Mouse (Mus musculus) liver, embryonic 13.5 days (tissue): Measurements from ENCODE around the gene Sema4c. TPM values are rescaled to one million over a fixed set of nuclear protein-coding genes. Genes with fewer than 3 reads are reported as not detected.

Source experiments
- ATAC-seq: fragments of 200-750 bp; cut with Nextera tagmentation; 2 replicates; pipeline ENCODE4 v1.8.0; 2017; ENCODE audit warnings: low read depth, mild to moderate bottlenecking, moderate number of reproducible peaks, moderate library complexity
- DNase-seq: peaks from one replicate; pipeline ENCODE4 v3.0.0; 2022
- H3K27ac ChIP-seq: fragments of 300-500 bp; sonication (generic); 2 replicates; pipeline ENCODE4 v1.5.1; 2015; ENCODE audit warnings: moderate library complexity, mild to moderate bottlenecking, inconsistent platforms
- H3K27me3 ChIP-seq: fragments of 300-500 bp; sonication (generic); 2 replicates; pipeline ENCODE4 v1.6.1; 2015; ENCODE audit warnings: mild to moderate bottlenecking, inconsistent platforms
- H3K36me3 ChIP-seq: fragments of 300-500 bp; sonication (generic); 2 replicates; pipeline ENCODE4 v1.6.1; 2015; ENCODE audit warnings: mild to moderate bottlenecking, inconsistent platforms
- H3K4me1 ChIP-seq: fragments of 300-500 bp; sonication (generic); replicated peaks from 2 replicates; pipeline ENCODE4 v1.6.1; 2015; ENCODE audit warnings: inconsistent platforms
- H3K4me2 ChIP-seq: fragments of 300-500 bp; sonication (generic); 2 replicates; pipeline ENCODE4 v1.6.1; 2015; ENCODE audit warnings: inconsistent platforms, mild to moderate bottlenecking, moderate library complexity
- H3K4me3 ChIP-seq: fragments of 300-500 bp; sonication (generic); replicated peaks from 2 replicates; pipeline ENCODE4 v1.5.1; 2015; ENCODE audit warnings: mild to moderate bottlenecking, inconsistent platforms
- H3K9ac ChIP-seq: fragments of 300-500 bp; sonication (generic); 2 replicates; pipeline ENCODE4 v1.6.1; 2015; ENCODE audit warnings: mild to moderate bottlenecking, inconsistent platforms
- H3K9me3 ChIP-seq: fragments of 300-500 bp; sonication (generic); replicated peaks from 2 replicates; pipeline ENCODE4 v1.6.1; 2016; ENCODE audit warnings: inconsistent platforms
- WGBS: fragments of 180-500 bp; shearing (Covaris S2); methylation state at CpG from one replicate; pipeline ENCODE4 v1.1.7; 2015; ENCODE audit not compliant: insufficient replicate concordance; 5-methylcytosine and 5-hydroxymethylcytosine counted together
- polyA plus RNA-seq: library from polyadenylated mRNA; unstranded; fragments of >200 nt; fragmentation: Nextera tagmentation; extraction: Ambion mirVana; gene quantifications from 2 replicates; pipeline ENCODE4 v1.2.1, GENCODE M21; 2015

Sema4c gene
- polyA plus RNA-seq, 1 experiment from 2014 or later, result 1.8 TPM

DNA sequence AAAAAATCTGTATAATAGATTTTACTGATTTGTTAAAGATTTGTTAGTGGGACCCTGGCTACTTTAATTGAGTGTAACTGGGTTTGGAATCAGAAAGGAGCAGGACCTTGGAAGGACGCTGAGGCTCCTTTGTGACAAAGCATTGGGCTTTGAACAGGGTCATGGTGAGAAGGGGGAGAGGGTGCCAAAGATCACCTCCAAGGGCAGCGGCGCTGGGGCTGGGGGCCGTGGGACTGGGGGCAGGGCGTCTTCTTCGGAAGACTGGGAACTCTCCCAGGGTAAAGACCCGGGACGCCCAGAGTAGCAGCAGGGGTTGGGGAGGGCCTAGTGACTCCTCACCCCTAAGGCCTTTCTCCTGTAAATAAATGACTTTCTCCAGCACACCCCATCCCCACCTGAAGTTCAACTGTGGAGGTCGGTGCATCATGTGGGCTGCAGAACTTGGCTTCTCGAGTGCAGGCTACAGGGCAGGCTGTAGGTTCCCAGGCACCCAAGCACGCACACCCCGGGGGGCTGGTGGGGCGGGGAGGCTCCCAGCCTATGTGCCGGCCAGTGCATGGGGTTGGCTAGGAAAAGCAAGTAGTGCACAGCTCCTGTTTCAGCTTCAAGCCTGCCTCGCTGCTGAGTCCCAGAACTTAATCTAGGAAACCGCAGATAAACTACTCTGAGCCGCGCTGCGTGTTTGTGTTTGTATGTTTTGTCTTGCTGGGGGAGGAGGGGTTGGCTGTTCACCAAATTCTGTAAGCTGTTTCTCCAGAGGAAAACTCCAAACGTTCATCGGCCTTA is 9.9 kb upstream of the Sema4c start:
- peaks cover 4% of the 10 kb centered on the region for H3K27me3 ChIP-seq
- H3K4me1 ChIP-seq, result peaks cover 16% of the 10 kb centered on the region
- H3K4me2 ChIP-seq, result no peak overlapping the region
- H3K4me3 ChIP-seq, result no peak overlapping the region
- no peak overlapping the region for H3K27ac ChIP-seq
- WGBS, result 64% methylated on average over 21 of the region's 21 CpGs
- H3K9me3 ChIP-seq, result no peaks in the 10 kb centered on the region
- ATAC-seq (no peak), DNase-seq (no peak)
- H3K9ac ChIP-seq, result no peak overlapping the region
- H3K36me3 ChIP-seq, result no peaks in the 10 kb centered on the region

- H3K27me3 ChIP-seq, result peaks cover 18% of the 10 kb centered on the region
- ATAC-seq (no peak), DNase-seq (no peak)
- H3K4me2 ChIP-seq, result no peak overlapping the region
- no peak overlapping the region for H3K4me3 ChIP-seq
- H3K36me3 ChIP-seq, result no peaks in the 10 kb centered on the region
- 3% methylated on average over 2 of the region's 2 CpGs for WGBS
- no peaks in the 10 kb centered on the region for H3K9me3 ChIP-seq
- no peak overlapping the region for H3K27ac ChIP-seq
- H3K4me1 ChIP-seq, result peaks cover 20% of the 10 kb centered on the region
- H3K9ac ChIP-seq, result no peak overlapping the region
Measured at GRCm38 (mm10) chr1:36566425-36566824, 8.3 kb upstream of the Sema4c start.

DNA sequence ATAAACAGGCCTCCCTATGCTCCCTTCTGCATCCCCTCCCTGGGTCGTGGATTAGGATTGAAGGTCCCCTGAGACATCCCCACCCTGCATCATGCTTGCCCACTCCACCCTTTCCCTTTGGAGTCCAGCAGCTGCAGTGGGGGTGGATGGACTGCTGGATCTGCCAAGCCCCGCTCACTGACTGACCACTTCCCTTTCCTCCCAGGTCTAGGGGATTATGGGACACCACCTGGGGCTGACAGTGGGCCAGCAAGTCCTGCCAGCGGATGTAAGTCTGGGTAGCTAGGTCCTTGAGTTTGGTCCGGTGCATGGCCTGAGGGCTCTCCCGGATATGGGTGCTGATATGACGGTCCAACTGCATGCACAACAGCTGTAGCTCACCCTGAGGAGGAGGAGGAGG is 6.0 kb upstream of the Sema4c start:
- no peak overlapping the region for H3K27ac ChIP-seq
- no peak for DNase-seq
- H3K36me3 ChIP-seq, result no peaks in the 10 kb centered on the region
- no peaks in the 10 kb centered on the region for H3K9me3 ChIP-seq
- H3K9ac ChIP-seq, result no peak overlapping the region
- ATAC-seq, result no peak
- no peak overlapping the region for H3K4me3 ChIP-seq
- peaks cover 41% of the 10 kb centered on the region for H3K27me3 ChIP-seq
- H3K4me2 ChIP-seq, result no peak overlapping the region
- H3K4me1 ChIP-seq, result peaks cover 14% of the 10 kb centered on the region
- 36% methylated on average over 6 of the region's 6 CpGs for WGBS

DNA sequence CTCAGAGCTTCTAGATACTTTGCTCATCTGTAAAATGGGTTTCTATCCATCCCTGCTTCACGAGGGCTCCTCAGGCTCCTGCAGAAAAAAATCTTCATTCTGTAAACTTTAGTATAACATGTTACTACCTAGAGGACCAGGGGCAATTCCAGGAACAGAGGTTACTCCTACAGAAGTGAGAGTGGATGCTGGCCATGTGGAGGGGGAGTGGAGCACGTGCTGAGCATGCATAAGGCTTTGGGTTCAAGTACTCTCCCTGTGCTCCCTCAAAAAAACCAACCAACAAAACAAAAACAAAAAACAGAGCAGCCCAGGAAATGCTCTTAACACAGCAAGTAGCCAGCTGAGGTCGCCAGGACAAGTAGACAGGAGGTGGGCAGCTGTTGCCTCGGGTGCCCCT is 5.5 kb upstream of the Sema4c start:
- Histone ChIP-seq H3K27me3 (peaks cover 46% of the 10 kb centered on the region), H3K4me3 (no peak overlapping the region), H3K9ac (no peak overlapping the region), H3K4me1 (peaks cover 17% of the 10 kb centered on the region), H3K9me3 (no peaks in the 10 kb centered on the region), H3K36me3 (no peaks in the 10 kb centered on the region), H3K27ac (no peak overlapping the region), H3K4me2 (no peak overlapping the region)
- WGBS, result 36% methylated on average over 4 of the region's 4 CpGs
- no peak for DNase-seq
- no peak for ATAC-seq

GRCm38 (mm10) chr1:36563197-36563596 is 5.0 kb upstream of the Sema4c start:
- ATAC-seq, result no peak
- DNase-seq, result no peak
- H3K36me3 ChIP-seq, result no peaks in the 10 kb centered on the region
- H3K27ac ChIP-seq, result no peak overlapping the region
- H3K4me1 ChIP-seq, result peaks cover 18% of the 10 kb centered on the region
- WGBS, result 60% methylated on average over 2 of the region's 2 CpGs
- H3K4me3 ChIP-seq, result no peak overlapping the region
- no peak overlapping the region for H3K4me2 ChIP-seq
- H3K27me3 ChIP-seq, result peaks cover 50% of the 10 kb centered on the region
- no peak overlapping the region for H3K9ac ChIP-seq
- H3K9me3 ChIP-seq, result no peaks in the 10 kb centered on the region

DNA sequence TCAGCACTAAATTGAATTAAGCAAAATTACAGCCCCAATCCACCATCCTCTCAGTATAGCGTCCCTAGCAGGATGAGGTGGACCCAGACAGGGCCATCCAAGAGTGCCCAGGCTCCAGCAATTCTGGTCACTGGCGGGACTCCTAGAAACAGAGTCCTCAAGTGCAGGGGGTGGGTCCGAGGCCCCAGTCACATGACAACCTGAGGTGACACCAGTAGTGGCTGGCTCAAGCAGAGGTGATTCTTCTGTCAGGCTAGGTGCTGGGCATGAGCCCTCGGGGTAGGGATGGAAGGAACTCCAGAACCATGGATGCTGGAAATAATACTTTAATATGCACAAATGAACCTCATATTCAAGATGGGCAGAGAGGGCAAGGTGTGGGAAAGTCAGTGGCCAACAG is 4.2 kb upstream of the Sema4c start:
- Histone ChIP-seq H3K36me3 (no peaks in the 10 kb centered on the region), H3K9me3 (no peaks in the 10 kb centered on the region), H3K4me2 (no peak overlapping the region), H3K4me1 (peaks cover 26% of the 10 kb centered on the region), H3K27me3 (peaks cover 58% of the 10 kb centered on the region), H3K27ac (no peak overlapping the region), H3K4me3 (no peak overlapping the region), H3K9ac (no peak overlapping the region)
- no peak for DNase-seq
- 38% methylated on average over 4 of the region's 4 CpGs for WGBS
- no peak for ATAC-seq

DNA sequence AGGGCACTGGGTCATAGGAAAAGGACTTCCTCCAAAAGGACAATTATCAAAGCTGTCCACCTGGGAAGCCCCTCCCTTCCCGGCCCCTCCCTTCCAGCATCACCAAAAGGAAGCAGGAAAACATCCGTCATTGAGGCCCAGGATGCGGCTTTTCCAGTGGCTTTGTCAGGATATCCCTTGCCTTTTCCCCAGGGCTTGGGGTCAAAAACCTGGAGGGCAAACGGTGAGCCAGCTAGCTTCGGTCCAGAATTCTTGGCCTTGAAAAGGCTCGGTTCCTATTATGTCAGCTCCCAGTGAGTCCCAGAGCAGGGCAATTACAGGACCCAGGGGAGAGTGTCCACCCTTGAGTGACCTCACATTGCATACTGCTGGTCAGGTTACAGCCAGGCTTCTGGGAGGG is 2.8 kb upstream of the Sema4c start:
- Histone ChIP-seq H3K9me3 (no peaks in the 10 kb centered on the region), H3K27ac (no peak overlapping the region), H3K27me3 (peaks cover 73% of the 10 kb centered on the region), H3K9ac (no peak overlapping the region), H3K4me1 (peaks cover 36% of the 10 kb centered on the region), H3K36me3 (no peaks in the 10 kb centered on the region), H3K4me3 (no peak overlapping the region), H3K4me2 (no peak overlapping the region)
- 28% methylated on average over 6 of the region's 6 CpGs for WGBS
- ATAC-seq (no peak), DNase-seq (no peak)

DNA sequence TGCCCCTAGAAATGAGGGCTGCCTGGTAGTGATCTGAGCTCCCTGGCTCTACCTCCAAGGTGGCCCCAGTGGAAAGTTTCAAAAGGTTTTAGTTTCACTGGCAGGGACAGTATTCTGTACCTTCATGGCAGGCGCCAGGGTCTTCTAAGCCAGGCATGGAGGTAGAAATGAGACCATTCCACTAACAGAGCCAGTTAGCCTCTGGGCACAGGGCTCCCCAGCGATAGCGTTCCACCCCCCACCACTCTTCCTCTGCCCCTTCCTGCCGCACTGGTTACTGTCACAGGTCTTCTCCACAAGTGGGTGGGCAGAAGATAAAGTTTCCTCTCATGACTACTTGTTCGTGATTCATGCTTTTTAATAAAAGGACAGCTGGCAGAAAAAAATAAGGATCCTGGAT is 1.7 kb upstream of the Sema4c start:
- DNase-seq (no peak), ATAC-seq (no peak)
- 21% methylated on average over 5 of the region's 5 CpGs for WGBS
- no peak overlapping the region for H3K4me2 ChIP-seq
- H3K27me3 ChIP-seq, result peaks cover 83% of the 10 kb centered on the region
- H3K9me3 ChIP-seq, result no peaks in the 10 kb centered on the region
- H3K9ac ChIP-seq, result no peak overlapping the region
- no peaks in the 10 kb centered on the region for H3K36me3 ChIP-seq
- peaks cover 46% of the 10 kb centered on the region for H3K4me1 ChIP-seq
- no peak overlapping the region for H3K4me3 ChIP-seq
- H3K27ac ChIP-seq, result no peak overlapping the region

DNA sequence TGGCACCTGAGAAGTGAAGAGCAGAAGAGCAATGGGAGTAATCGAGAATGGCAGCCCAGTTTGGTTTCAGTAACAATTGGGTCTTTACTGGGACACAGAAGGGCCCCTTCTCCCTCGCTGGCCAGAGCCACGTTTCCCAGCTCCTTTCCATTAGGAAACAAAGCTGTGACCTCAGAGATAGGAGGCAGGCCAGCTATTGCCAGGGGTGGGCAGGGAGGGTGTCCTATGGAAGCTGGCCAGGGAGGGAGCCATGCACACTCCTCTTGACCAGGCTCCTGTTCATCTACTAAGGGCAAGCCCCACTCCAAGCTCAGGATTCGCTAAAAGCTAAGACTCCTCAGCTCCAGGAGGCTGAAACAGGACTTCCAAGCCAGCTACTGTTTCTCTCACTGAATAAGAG is 1.1 kb upstream of the Sema4c start:
- 11% methylated on average over 4 of the region's 4 CpGs for WGBS
- H3K4me2 ChIP-seq, result peak overlapping the region; percentile 67; the same call in 1 of the 2 replicates
- ATAC-seq (no peak), DNase-seq (no peak)
- no peaks in the 10 kb centered on the region; the same call in 1 of the 2 replicates for H3K36me3 ChIP-seq
- no peak overlapping the region for H3K4me3 ChIP-seq
- peaks cover 89% of the 10 kb centered on the region for H3K27me3 ChIP-seq
- H3K9ac ChIP-seq, result no peak overlapping the region
- no peak overlapping the region for H3K27ac ChIP-seq
- peaks cover 51% of the 10 kb centered on the region for H3K4me1 ChIP-seq
- no peaks in the 10 kb centered on the region for H3K9me3 ChIP-seq

GRCm38 (mm10) chr1:36557457-36558011 is 615 bp downstream of the Sema4c start:
- peak overlapping the region; percentile 67 for H3K4me2 ChIP-seq
- H3K27me3 ChIP-seq, result peaks cover 90% of the 10 kb centered on the region
- ATAC-seq (peak; percentile 59), DNase-seq (peak; percentile 29)
- peak overlapping the region; percentile 64 for H3K4me3 ChIP-seq
- peaks cover 10% of the 10 kb centered on the region; the same call in 1 of the 2 replicates for H3K36me3 ChIP-seq
- H3K9ac ChIP-seq, result peak overlapping the region; percentile 69
- H3K27ac ChIP-seq, result peak overlapping the region; percentile 82
- WGBS, result under 1% methylated on average over 48 of the region's 48 CpGs
- no peaks in the 10 kb centered on the region for H3K9me3 ChIP-seq
- peaks cover 45% of the 10 kb centered on the region for H3K4me1 ChIP-seq

DNA sequence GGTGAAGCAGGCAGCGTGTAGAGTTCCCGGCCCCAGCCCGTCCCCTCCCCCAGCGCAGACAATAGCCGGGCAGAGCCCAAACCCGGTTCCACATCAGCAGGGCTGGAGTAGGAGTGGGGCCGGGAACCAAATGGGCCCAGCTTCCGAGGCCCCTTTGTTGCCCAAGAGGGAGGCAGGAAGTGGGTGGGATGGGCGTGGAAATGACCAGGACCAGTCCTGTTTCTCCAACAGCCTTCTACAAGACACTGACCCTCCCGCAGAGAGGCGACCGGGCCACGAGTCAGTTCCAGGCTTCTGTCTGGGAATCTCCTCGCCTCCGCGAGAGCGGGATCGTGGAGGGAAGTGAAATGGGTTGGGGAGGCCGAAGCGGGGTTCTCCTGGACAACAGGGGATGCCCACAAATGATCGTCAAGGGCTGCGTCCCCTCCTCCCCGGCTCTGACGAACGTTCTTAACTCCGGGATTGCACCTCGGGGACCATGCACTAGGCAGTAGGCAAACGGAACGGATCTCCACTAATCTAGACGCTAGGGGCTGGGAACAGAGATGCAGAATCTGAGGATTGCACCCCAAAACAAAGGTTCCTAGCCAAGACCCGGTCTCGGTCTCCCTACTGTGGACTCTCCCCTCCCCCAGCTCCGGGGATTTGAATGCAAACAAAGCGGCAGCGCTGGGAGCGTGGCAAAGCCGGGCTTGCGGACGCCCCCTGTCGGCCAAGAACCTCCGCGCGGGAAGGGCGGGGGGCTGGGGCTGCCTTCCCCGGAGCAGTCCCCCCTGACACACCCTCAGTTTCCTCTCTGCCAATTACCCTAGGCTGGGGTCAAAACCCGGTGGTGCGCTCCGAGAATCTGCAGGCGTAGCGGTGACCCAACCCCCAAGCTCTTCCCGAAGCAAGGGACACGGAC is 1.3 kb downstream of the Sema4c start:
- Histone ChIP-seq H3K4me2 (peak overlapping the region; percentile 67), H3K4me1 (peaks cover 40% of the 10 kb centered on the region)

More for the DNA sequence above, 1.3 kb downstream of the Sema4c start:
- under 1% methylated on average over 50 of the region's 52 CpGs for WGBS
- peaks cover 83% of the 10 kb centered on the region for H3K27me3 ChIP-seq
- peak; percentile 57 for DNase-seq
- H3K9ac ChIP-seq, result peak overlapping the region; percentile 69
- peaks cover 12% of the 10 kb centered on the region; the same call in 1 of the 2 replicates for H3K36me3 ChIP-seq
- ATAC-seq, result peak; percentile 49
- H3K27ac ChIP-seq, result peak overlapping the region; percentile 82
- peak overlapping the region; percentile 64 for H3K4me3 ChIP-seq
- no peaks in the 10 kb centered on the region for H3K9me3 ChIP-seq
